Mouse (Mus musculus) megakaryocyte-erythroid progenitor cell, adult 5-6 weeks (primary cell): ENCODE measurements around the gene Ispd. TPM values are rescaled to one million over a fixed set of nuclear protein-coding genes. Genes with fewer than 3 reads are reported as not detected.

Source experiments
- ATAC-seq: replicated peaks from 2 replicates; pipeline ENCODE4 v1.8.0; 2016; ENCODE audit warnings: mild to moderate bottlenecking, inconsistent platforms; ENCODE audit not compliant: severe bottlenecking, poor library complexity, low FRiP score, low TSS enrichment
- total RNA-seq, 2 experiments: library from RNA; stranded (forward) in 1 of 2; stranded (reverse) in 1 of 2; fragments of 200-1000, 215-1000 nt in 1 of 2; fragments of >200 nt in 1 of 2; fragmentation: Nextera tagmentation in 1 of 2; gene quantifications; 2 replicates each; pipeline ENCODE4 v1.2.3; 2014 to 2017

Ispd gene
- total RNA-seq, 2 experiments from 2014 or later, result 3.8 to 9.4 TPM

GRCm38 (mm10) chr12:36534589-36534988, 153.3 kb downstream of the Ispd start:
- ATAC-seq, result no peak

- no peak for ATAC-seq
These were observed 164.1 kb downstream of the Ispd start for GRCm38 (mm10) chr12:36545318-36545717.

GRCm38 (mm10) chr12:36549474-36549873, 168.2 kb downstream of the Ispd start:
- ATAC-seq, result no peak

GRCm38 (mm10) chr12:36554697-36555096, 173.4 kb downstream of the Ispd start:
- peak; percentile 96 for ATAC-seq

GRCm38 (mm10) chr12:36564146-36564545, 182.9 kb downstream of the Ispd start:
- no peak for ATAC-seq

- ATAC-seq, result peak; percentile 69
These were observed 185.7 kb downstream of the Ispd start for GRCm38 (mm10) chr12:36566974-36567373.

- ATAC-seq, result no peak
These were observed 189.3 kb downstream of the Ispd start for GRCm38 (mm10) chr12:36570414-36571095.

GRCm38 (mm10) chr12:36584828-36585227, 203.6 kb downstream of the Ispd start:
- no peak for ATAC-seq

- ATAC-seq, result no peak
These were observed 216.4 kb downstream of the Ispd start for GRCm38 (mm10) chr12:36597539-36598250.

- no peak for ATAC-seq
These were observed 240.9 kb downstream of the Ispd start for GRCm38 (mm10) chr12:36621960-36622736.

- no peak for ATAC-seq
These were observed 246.0 kb downstream of the Ispd start for GRCm38 (mm10) chr12:36627204-36627603.

- no peak for ATAC-seq
These were observed 251.2 kb downstream of the Ispd start for GRCm38 (mm10) chr12:36632427-36632826.

- no peak for ATAC-seq
These were observed 266.3 kb downstream of the Ispd start for GRCm38 (mm10) chr12:36647514-36647913.

GRCm38 (mm10) chr12:36662496-36662895, 281.2 kb downstream of the Ispd start:
- no peak for ATAC-seq

- no peak for ATAC-seq
These were observed 283.5 kb downstream of the Ispd start for GRCm38 (mm10) chr12:36664783-36665182.

- no peak for ATAC-seq
These were observed 285.5 kb downstream of the Ispd start for GRCm38 (mm10) chr12:36666771-36667170.

GRCm38 (mm10) chr12:36670164-36670908, 289.1 kb downstream of the Ispd start:
- ATAC-seq, result peak; percentile 52; the same call in 1 of the 2 replicates

GRCm38 (mm10) chr12:36670915-36671579, 289.8 kb downstream of the Ispd start:
- ATAC-seq, result peak; percentile 68; the same call in 1 of the 2 replicates

- ATAC-seq, result no peak
These were observed 293.2 kb downstream of the Ispd start for GRCm38 (mm10) chr12:36674481-36674880.
